Mouse (Mus musculus) left cerebral cortex, postnatal 10 days (tissue): ENCODE measurements around the gene Riiad1. TPM values are rescaled to one million over a fixed set of nuclear protein-coding genes. Genes with fewer than 3 reads are reported as not detected.

Experiments
- DNase-seq, 2 experiments: peaks; one replicate each; pipeline ENCODE4 v3.0.0; 2021 to 2022; ENCODE audit warnings: low spot score in 2 of 2, mixed read lengths in 1 of 2; ENCODE audit errors: extremely low spot score in 1 of 2
- intact Hi-C: fragments of 180-260 bp; cut with DNase I; formaldehyde crosslinking; loops from one replicate; pipeline ENCODE4 v1.15.1; 2025
- total RNA-seq, 2 experiments: library from RNA; stranded (reverse); gene quantifications; 2 replicates each; pipeline ENCODE4 v1.2.3; 2021

Gene Riiad1
- total RNA-seq, result 1 to 10 TPM; 6.8 to 8.7 TPM

GRCm38 (mm10) chr3:94480291-94480884, at the start of gene Riiad1:
TSS of gene Riiad1 (minus strand) at chr3:94480341.
- DNase-seq, result no peak
- intact Hi-C loops, result no loop called here

- DNase-seq, result no peak
- intact Hi-C loops, result no loop called here
Measured at GRCm38 (mm10) chr3:94526731-94527130, 46.6 kb upstream of the Riiad1 start.

- DNase-seq, result no peak
- intact Hi-C loops, result no loop called here
Measured at GRCm38 (mm10) chr3:94506664-94507063, 26.5 kb upstream of the Riiad1 start.

- no peak for DNase-seq
- intact Hi-C loops, result loop anchor here (2.0 kb wide), 1 partner anchor 45 kb away; no protein-coding TSS in a partner anchor
Measured at GRCm38 (mm10) chr3:94502243-94502642, 22.1 kb upstream of the Riiad1 start.

- intact Hi-C loops, result no loop called here
- DNase-seq, result no peak
Measured at GRCm38 (mm10) chr3:94497162-94497561, 17.0 kb upstream of the Riiad1 start.

GRCm38 (mm10) chr3:94487581-94487980, 7.4 kb upstream of the Riiad1 start:
- DNase-seq, result no peak

GRCm38 (mm10) chr3:94485922-94486321, 5.8 kb upstream of the Riiad1 start:
- intact Hi-C loops, result no loop called here
- DNase-seq, result no peak

More at GRCm38 (mm10) chr3:94487581-94487980, 7.4 kb upstream of the Riiad1 start:
- intact Hi-C loops, result no loop called here

GRCm38 (mm10) chr3:94483790-94484439, 3.8 kb upstream of the Riiad1 start:
- intact Hi-C loops, result no loop called here
- DNase-seq, result peak; percentile 94 to 96

GRCm38 (mm10) chr3:94482764-94483385, 2.7 kb upstream of the Riiad1 start:
- intact Hi-C loops, result no loop called here
- DNase-seq, result no peak

GRCm38 (mm10) chr3:94481429-94481828, 1.3 kb upstream of the Riiad1 start:
- no peak for DNase-seq
- intact Hi-C loops, result no loop called here

- intact Hi-C loops, result no loop called here
- no peak for DNase-seq
Measured at GRCm38 (mm10) chr3:94479564-94479963, 577 bp downstream of the Riiad1 start.

GRCm38 (mm10) chr3:94478591-94479169, 1.5 kb downstream of the Riiad1 start:
- intact Hi-C loops, result no loop called here
- no peak for DNase-seq

- peak; percentile 64 to 79 for DNase-seq
- intact Hi-C loops, result no loop called here
Measured at GRCm38 (mm10) chr3:94477981-94478422, 2.1 kb downstream of the Riiad1 start, which contains the start of gene Celf3. TSS of gene Celf3 (plus strand) at chr3:94478295.

- intact Hi-C loops, result no loop called here
- no peak for DNase-seq
Measured at GRCm38 (mm10) chr3:94477444-94477843, 2.7 kb downstream of the Riiad1 start.

- intact Hi-C loops, result no loop called here
- DNase-seq, result no peak
Measured at GRCm38 (mm10) chr3:94476301-94477035, 3.7 kb downstream of the Riiad1 start.

- DNase-seq, result no peak
- intact Hi-C loops, result no loop called here
Measured at GRCm38 (mm10) chr3:94473567-94474232, 6.4 kb downstream of the Riiad1 start.

GRCm38 (mm10) chr3:94473115-94473505, 7.0 kb downstream of the Riiad1 start:
- no peak for DNase-seq
- intact Hi-C loops, result no loop called here

- DNase-seq, result no peak
- intact Hi-C loops, result no loop called here
Measured at GRCm38 (mm10) chr3:94472447-94473114, 7.6 kb downstream of the Riiad1 start.
